Mouse (Mus musculus) B cell, adult 2 months (primary cell): ENCODE data around the gene Elovl6.

Experiments
- DNase-seq, 2 experiments: peaks; one replicate each; pipeline ENCODE4 v3.0.0; 2022

Elovl6 gene

GRCm38 (mm10) chr3:129612311-129613097, 80.3 kb downstream of the Elovl6 start:
- DNase-seq, result peak in 1 of 2 experiments; percentile 7

GRCm38 (mm10) chr3:129613756-129614155, 81.6 kb downstream of the Elovl6 start:
- no peak for DNase-seq

GRCm38 (mm10) chr3:129614216-129614615, 82.1 kb downstream of the Elovl6 start:
- DNase-seq, result no peak

- no peak for DNase-seq
These were observed 85.3 kb downstream of the Elovl6 start for GRCm38 (mm10) chr3:129617450-129617849.

GRCm38 (mm10) chr3:129619194-129619775, 87.1 kb downstream of the Elovl6 start:
- no peak for DNase-seq

GRCm38 (mm10) chr3:129620802-129621201, 88.6 kb downstream of the Elovl6 start:
- DNase-seq, result no peak

- no peak for DNase-seq
These were observed 89.1 kb downstream of the Elovl6 start for GRCm38 (mm10) chr3:129621255-129621654.

GRCm38 (mm10) chr3:129622120-129622519, 90.0 kb downstream of the Elovl6 start:
- DNase-seq, result peak; percentile 14 to 26

- DNase-seq, result no peak
These were observed 90.5 kb downstream of the Elovl6 start for GRCm38 (mm10) chr3:129622705-129623104.

- DNase-seq, result no peak
These were observed 92.1 kb downstream of the Elovl6 start for GRCm38 (mm10) chr3:129624193-129624805.

- no peak for DNase-seq
These were observed 95.1 kb downstream of the Elovl6 start for GRCm38 (mm10) chr3:129627281-129627680.

- DNase-seq, result no peak
These were observed 98.9 kb downstream of the Elovl6 start for GRCm38 (mm10) chr3:129631018-129631417.

- DNase-seq, result no peak
These were observed 99.7 kb downstream of the Elovl6 start for GRCm38 (mm10) chr3:129631857-129632256.

GRCm38 (mm10) chr3:129633518-129633917, 101.4 kb downstream of the Elovl6 start:
- no peak for DNase-seq

GRCm38 (mm10) chr3:129634260-129634901, 102.2 kb downstream of the Elovl6 start:
- no peak for DNase-seq

GRCm38 (mm10) chr3:129637446-129637845, 105.3 kb downstream of the Elovl6 start:
- DNase-seq, result no peak

- no peak for DNase-seq
These were observed 107.5 kb downstream of the Elovl6 start for GRCm38 (mm10) chr3:129639701-129640100.

- DNase-seq, result no peak
These were observed 108.3 kb downstream of the Elovl6 start for GRCm38 (mm10) chr3:129640211-129641000.

- DNase-seq, result no peak
These were observed 109.5 kb downstream of the Elovl6 start for GRCm38 (mm10) chr3:129641621-129642020.

- DNase-seq, result no peak
These were observed 113.3 kb downstream of the Elovl6 start for GRCm38 (mm10) chr3:129645409-129645808.

- no peak for DNase-seq
These were observed 114.6 kb downstream of the Elovl6 start for GRCm38 (mm10) chr3:129646781-129647180.

- no peak for DNase-seq
These were observed 115.2 kb downstream of the Elovl6 start for GRCm38 (mm10) chr3:129647312-129647711.

GRCm38 (mm10) chr3:129648598-129648997, 116.4 kb downstream of the Elovl6 start:
- DNase-seq, result no peak
